Mouse (Mus musculus) cerebral cortex, adult 2 months (tissue): ENCODE results near the gene Fcgrt.

Experiments used
- WGBS: fragments of 180-500 bp; shearing (Covaris S2); methylation state at CpG from one replicate; pipeline ENCODE4 v1.1.7; 2018; 5-methylcytosine and 5-hydroxymethylcytosine counted together

Gene Fcgrt

GRCm38 (mm10) chr7:45103652-45104180 lies at the start of gene Fcgrt:
Gene Fcgrt, minus strand, starts transcription at chr7:45103851.
- WGBS, result 47% methylated on average over 7 of the region's 7 CpGs

GRCm38 (mm10) chr7:45153052-45153451 lies 49.4 kb upstream of the Fcgrt start:
- WGBS, result 91% methylated on average over 2 of the region's 2 CpGs

- 51% methylated on average over 11 of the region's 11 CpGs for WGBS
Measured at GRCm38 (mm10) chr7:45151303-45151702, 47.7 kb upstream of the Fcgrt start.

- WGBS, result 79% methylated on average over 4 of the region's 4 CpGs
Measured at GRCm38 (mm10) chr7:45150321-45150720, 46.7 kb upstream of the Fcgrt start.

DNA sequence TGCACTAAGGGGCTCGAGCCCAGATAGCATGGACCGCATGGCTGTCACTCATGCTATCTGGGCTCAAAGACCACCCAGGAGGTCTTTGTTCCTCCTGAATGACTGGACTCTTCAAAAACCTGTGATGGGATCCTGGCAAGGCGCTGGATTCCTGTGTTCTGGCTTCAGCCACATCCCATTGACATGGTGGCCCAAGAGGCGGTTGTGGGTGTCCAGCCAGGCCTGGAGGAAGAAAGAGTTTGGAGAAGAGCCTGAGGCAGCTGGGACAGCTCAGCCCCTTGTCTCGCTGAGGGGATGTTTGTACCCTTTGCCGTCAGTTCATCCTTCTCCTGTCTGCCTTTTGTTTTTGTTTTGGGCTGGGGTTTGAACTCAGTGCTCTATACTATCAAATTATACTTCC lies 45.9 kb upstream of the Fcgrt start:
- WGBS, result 73% methylated on average over 6 of the region's 6 CpGs

DNA sequence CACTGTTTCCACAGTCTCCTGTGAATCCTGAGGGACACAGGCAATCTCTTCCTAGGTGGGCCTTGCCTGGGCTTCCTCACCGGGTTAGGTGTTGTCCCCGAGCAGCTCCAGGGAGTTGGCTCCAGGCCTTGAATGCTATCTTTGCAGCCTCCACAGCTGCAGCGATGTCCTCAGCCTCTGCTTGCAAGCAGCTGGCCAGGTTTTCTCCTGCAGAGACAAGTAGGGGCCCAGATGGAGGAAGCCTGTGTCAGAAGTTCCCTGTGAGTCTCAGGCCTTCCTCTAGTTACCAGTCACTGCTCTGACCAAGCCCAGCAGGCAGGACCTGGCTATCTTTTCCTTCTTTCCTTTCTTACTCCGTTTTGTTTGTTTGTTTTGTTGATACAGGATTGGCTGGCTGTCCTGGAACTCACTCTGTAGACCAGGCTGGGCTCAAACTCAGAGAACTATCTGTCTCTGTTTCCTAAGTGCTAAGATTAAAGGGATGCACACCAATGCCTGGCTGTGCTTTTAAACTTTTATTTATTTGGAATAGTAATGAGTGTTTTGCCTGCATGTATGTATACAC lies 45.0 kb upstream of the Fcgrt start:
- 77% methylated on average over 4 of the region's 4 CpGs for WGBS

- WGBS, result 93% methylated on average over 11 of the region's 11 CpGs
Measured at GRCm38 (mm10) chr7:45147899-45148298, 44.2 kb upstream of the Fcgrt start.

DNA sequence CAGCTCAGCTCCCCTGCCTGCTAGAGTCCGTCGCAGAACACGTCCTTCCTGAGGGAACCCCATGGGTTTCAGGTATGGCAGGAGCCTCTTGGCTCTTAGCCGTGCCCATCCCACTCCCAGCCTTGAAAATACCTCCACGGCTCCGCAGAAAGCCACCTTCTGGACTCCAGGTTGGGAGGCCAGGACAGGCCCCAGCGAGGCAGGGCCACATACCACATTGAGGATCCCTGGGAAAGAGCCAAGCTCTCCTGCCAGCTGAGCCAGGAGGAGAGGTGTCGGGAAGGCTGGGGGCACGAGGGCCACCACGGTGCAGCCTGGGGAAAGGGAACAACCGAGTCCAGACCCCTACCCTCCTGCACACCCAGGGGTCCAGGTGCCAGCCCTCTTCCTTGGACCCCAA lies 43.6 kb upstream of the Fcgrt start:
- WGBS, result 94% methylated on average over 11 of the region's 11 CpGs

DNA sequence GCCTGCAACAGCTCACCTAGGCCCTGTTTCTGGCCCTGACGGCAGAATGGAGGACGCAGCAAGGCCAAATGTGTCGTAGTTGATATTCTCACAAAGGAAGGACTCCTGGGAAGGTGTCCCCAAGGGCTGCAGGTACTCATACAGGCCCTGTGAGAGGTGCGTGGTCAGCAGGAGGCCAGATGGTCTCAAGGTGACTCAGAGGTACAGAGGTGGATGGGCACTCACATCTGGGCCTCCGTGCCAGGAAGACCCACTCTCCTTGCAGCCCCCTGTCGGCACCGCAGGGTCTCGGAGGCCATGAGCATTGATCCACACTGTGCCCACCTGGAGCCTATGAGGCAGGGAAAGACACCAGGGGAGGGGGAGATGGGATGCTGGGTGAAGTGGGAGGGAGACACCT lies 41.8 kb upstream of the Fcgrt start:
- 98% methylated on average over 8 of the region's 8 CpGs for WGBS

- WGBS, result 90% methylated on average over 13 of the region's 13 CpGs
Measured at GRCm38 (mm10) chr7:45144368-45145174, 40.9 kb upstream of the Fcgrt start.

DNA sequence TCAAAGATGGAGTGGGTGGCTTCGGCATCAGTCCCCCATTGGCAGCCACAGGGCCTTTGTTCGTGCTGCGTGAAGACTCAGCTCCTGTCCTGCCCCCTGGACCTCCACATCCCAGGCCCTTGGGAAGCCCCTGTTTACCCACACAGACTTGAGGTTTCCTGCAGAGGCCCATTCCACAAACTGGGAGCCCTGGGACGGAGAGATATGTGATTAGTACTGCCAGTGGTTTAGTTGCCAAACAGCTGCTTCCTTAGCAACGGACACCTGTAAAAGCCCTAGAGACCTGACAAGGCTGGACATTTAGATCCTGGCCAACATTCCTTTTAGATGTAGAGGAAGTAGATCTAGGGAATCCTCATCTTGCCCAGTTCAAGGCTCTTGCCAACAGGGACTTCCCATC lies 38.3 kb upstream of the Fcgrt start:
- 96% methylated on average over 5 of the region's 5 CpGs for WGBS

GRCm38 (mm10) chr7:45141319-45141718 lies 37.7 kb upstream of the Fcgrt start:
- WGBS, result 90% methylated on average over 3 of the region's 3 CpGs

DNA sequence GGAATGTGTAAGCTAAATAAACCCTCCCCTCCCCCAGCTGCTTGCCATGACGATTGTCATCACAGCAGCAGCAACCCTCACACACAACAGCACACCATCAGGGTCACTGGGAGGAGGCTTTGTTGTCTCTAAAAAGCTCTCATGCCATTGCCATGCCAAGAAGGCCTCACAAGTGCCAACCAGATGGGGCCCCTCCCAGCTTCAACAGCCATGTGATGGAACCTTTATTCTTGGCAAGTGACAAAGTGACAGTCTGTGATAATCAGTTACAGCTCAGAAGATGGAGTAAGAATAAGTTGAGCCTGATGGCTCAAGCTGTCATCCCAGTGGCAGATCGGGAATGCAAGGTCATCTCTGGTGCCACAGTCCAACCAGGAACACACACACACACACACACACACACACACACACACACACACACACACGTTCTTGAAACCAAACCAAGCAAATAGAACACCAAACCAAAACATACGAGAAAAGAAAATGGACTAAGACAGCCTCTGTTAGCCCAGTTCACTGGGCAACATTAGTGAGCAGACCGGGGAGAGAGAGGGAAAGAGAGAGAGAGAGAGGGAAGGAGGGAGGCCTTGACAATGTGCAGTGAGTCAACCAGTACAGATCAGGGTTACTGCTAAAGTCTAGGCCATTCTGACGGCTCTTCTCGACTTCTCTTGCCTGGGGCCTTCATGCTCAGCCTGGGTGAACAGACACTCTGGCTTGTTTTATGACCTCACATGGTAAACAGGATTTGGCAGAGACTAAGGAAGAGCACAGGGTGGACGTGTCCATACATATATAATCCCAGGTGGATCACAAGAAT lies 36.5 kb upstream of the Fcgrt start:
- WGBS, result 75% methylated on average over 8 of the region's 8 CpGs

GRCm38 (mm10) chr7:45138403-45138802 lies 34.8 kb upstream of the Fcgrt start:
- WGBS, result 82% methylated on average over 1 of the region's 1 CpGs

GRCm38 (mm10) chr7:45137171-45138006 lies 33.7 kb upstream of the Fcgrt start:
- WGBS, result 86% methylated on average over 12 of the region's 12 CpGs

DNA sequence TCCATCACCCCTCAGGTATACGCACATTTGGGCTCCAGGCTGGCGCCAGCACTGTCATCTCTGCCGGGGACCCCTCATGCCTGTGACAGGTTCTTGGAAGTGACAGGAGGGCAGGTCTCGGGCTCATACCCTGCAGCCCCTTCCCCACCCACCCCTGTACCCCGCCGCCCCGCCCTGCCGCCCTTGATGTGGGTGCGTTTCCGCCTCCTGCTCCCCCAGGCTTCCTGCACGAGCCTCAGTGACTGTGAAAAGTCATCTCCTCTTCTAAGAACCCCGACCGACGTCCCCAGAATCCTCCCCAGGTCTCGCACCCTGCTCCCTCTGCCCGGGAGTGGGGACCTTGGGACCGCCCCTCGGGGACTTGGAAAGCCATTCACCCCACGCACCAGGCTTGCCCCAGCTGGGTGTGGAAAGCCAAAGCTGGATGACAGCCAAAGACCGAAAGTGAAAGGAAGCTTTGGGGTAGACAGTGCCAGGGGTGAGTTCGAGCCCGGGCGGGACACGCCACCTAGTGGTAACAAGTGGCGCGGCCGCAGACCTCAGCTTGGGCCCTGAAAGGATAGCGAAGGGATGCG lies 32.4 kb upstream of the Fcgrt start, which contains the start of the genes Gm45713 and Flt3l:
TSS of gene Gm45713 (minus strand) at position 239 of the 575 bp plus-strand sequence.
TSS of gene Flt3l (minus strand) at position 440 of the 575 bp plus-strand sequence.
- WGBS, result 5% methylated on average over 29 of the region's 29 CpGs

- 89% methylated on average over 3 of the region's 3 CpGs for WGBS
Measured at GRCm38 (mm10) chr7:45135370-45135769, 31.7 kb upstream of the Fcgrt start.

- WGBS, result 32% methylated on average over 12 of the region's 12 CpGs
Measured at GRCm38 (mm10) chr7:45134544-45135026, 30.9 kb upstream of the Fcgrt start.

GRCm38 (mm10) chr7:45133446-45134159 lies 30.0 kb upstream of the Fcgrt start:
- WGBS, result 83% methylated on average over 8 of the region's 8 CpGs

DNA sequence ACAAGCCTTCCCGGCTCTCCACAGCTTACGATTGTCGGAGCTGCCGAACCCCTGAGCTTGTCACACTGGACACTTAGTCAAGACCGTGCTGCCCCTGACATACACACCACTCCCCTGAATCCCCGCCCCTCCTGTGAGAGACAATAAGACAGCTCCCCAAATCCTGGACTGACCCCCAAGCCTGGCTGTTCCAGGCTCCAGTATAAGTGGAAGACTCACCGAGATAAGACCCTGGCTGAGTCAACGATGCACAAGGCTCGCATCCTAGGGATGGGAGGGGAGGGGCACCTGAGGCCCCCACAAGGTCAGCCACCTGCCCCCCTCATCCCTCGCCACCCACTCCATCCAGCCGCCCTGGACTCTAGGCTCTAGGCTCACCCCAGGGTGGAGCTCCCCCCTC lies 28.2 kb upstream of the Fcgrt start:
- WGBS, result 91% methylated on average over 11 of the region's 11 CpGs
